Mouse (Mus musculus): ENCODE results near the gene Ubl4b. TPM values are rescaled to one million over a fixed set of nuclear protein-coding genes. Genes with fewer than 3 reads are reported as not detected.

The Ubl4b gene
- polyA plus RNA-seq (2012; rRNA removed): 0.08 TPM in 1 of 2 replicates, not detected in the other

- H3K27ac ChIP-seq (ENCODE audit: insufficient read depth, low read length): no peak within 1 kb of the TSS
- no peak within 1 kb of the TSS for H3K4me3 ChIP-seq (ENCODE audit: insufficient read depth, low read length)
- no peaks in the 10 kb centered on the region for H3K4me1 ChIP-seq (ENCODE audit: control insufficient read depth, insufficient read depth, low read length)
- no peak for TF ChIP-seq CTCF (IDR thresholded peaks at IDR 0.05; ENCODE audit: extremely low read depth, insufficient read depth, low read length)
- no peak for TF ChIP-seq POLR2A (IDR thresholded peaks at IDR 0.05; ENCODE audit: extremely low read depth, insufficient read depth, low read length)
These were observed at the start of gene Ubl4b for GRCm38 (mm10) chr3:107554842-107555241. Gene Ubl4b, minus strand, starts transcription at chr3:107555073.

- Histone ChIP-seq H3K27ac (ENCODE audit: insufficient read depth, low read length) (no peak overlapping the region), H3K4me1 (ENCODE audit: control insufficient read depth, insufficient read depth, low read length) (no peaks in the 10 kb centered on the region), H3K4me3 (ENCODE audit: insufficient read depth, low read length) (no peak overlapping the region)
- no peak for TF ChIP-seq CTCF (IDR thresholded peaks at IDR 0.05; ENCODE audit: extremely low read depth, insufficient read depth, low read length)
- TF ChIP-seq POLR2A (IDR thresholded peaks at IDR 0.05; ENCODE audit: extremely low read depth, insufficient read depth, low read length): no peak
These were observed 45.3 kb upstream of the Ubl4b start for GRCm38 (mm10) chr3:107600127-107600526.

- Histone ChIP-seq H3K27ac (ENCODE audit: insufficient read depth, low read length) (no peak overlapping the region), H3K4me3 (ENCODE audit: insufficient read depth, low read length) (no peak overlapping the region), H3K4me1 (ENCODE audit: control insufficient read depth, insufficient read depth, low read length) (no peaks in the 10 kb centered on the region)
- no peak for TF ChIP-seq POLR2A (IDR thresholded peaks at IDR 0.05; ENCODE audit: extremely low read depth, insufficient read depth, low read length)
- no peak for TF ChIP-seq CTCF (IDR thresholded peaks at IDR 0.05; ENCODE audit: extremely low read depth, insufficient read depth, low read length)
These were observed 42.9 kb upstream of the Ubl4b start for GRCm38 (mm10) chr3:107597586-107598389.

- H3K4me3 ChIP-seq (ENCODE audit: insufficient read depth, low read length): no peak overlapping the region
- no peak for TF ChIP-seq POLR2A (IDR thresholded peaks at IDR 0.05; ENCODE audit: extremely low read depth, insufficient read depth, low read length)
- no peak for TF ChIP-seq CTCF (IDR thresholded peaks at IDR 0.05; ENCODE audit: extremely low read depth, insufficient read depth, low read length)
- H3K4me1 ChIP-seq (ENCODE audit: control insufficient read depth, insufficient read depth, low read length): no peaks in the 10 kb centered on the region
- no peak overlapping the region for H3K27ac ChIP-seq (ENCODE audit: insufficient read depth, low read length)
These were observed 42.3 kb upstream of the Ubl4b start for GRCm38 (mm10) chr3:107597134-107597533.

- H3K4me1 ChIP-seq (ENCODE audit: control insufficient read depth, insufficient read depth, low read length): no peaks in the 10 kb centered on the region
- no peak overlapping the region for H3K4me3 ChIP-seq (ENCODE audit: insufficient read depth, low read length)
- H3K27ac ChIP-seq (ENCODE audit: insufficient read depth, low read length): no peak overlapping the region
- no peak for TF ChIP-seq POLR2A (IDR thresholded peaks at IDR 0.05; ENCODE audit: extremely low read depth, insufficient read depth, low read length)
- no peak for TF ChIP-seq CTCF (IDR thresholded peaks at IDR 0.05; ENCODE audit: extremely low read depth, insufficient read depth, low read length)
These were observed 41.7 kb upstream of the Ubl4b start for GRCm38 (mm10) chr3:107596559-107596958.

- no peak overlapping the region for H3K27ac ChIP-seq (ENCODE audit: insufficient read depth, low read length)
- no peaks in the 10 kb centered on the region for H3K4me1 ChIP-seq (ENCODE audit: control insufficient read depth, insufficient read depth, low read length)
- TF ChIP-seq POLR2A (IDR thresholded peaks at IDR 0.05; ENCODE audit: extremely low read depth, insufficient read depth, low read length): no peak
- no peak for TF ChIP-seq CTCF (IDR thresholded peaks at IDR 0.05; ENCODE audit: extremely low read depth, insufficient read depth, low read length)
- no peak overlapping the region for H3K4me3 ChIP-seq (ENCODE audit: insufficient read depth, low read length)
These were observed 41.1 kb upstream of the Ubl4b start for GRCm38 (mm10) chr3:107595938-107596461.

- Histone ChIP-seq H3K4me1 (ENCODE audit: control insufficient read depth, insufficient read depth, low read length) (no peaks in the 10 kb centered on the region), H3K27ac (ENCODE audit: insufficient read depth, low read length) (no peak overlapping the region), H3K4me3 (ENCODE audit: insufficient read depth, low read length) (no peak overlapping the region)
- TF ChIP-seq CTCF (IDR thresholded peaks at IDR 0.05; ENCODE audit: extremely low read depth, insufficient read depth, low read length) (no peak), POLR2A (IDR thresholded peaks at IDR 0.05; ENCODE audit: extremely low read depth, insufficient read depth, low read length) (no peak)
These were observed 40.5 kb upstream of the Ubl4b start for GRCm38 (mm10) chr3:107595264-107595937.

- Histone ChIP-seq H3K4me3 (ENCODE audit: insufficient read depth, low read length) (no peak within 1 kb of the TSS), H3K27ac (ENCODE audit: insufficient read depth, low read length) (no peak within 1 kb of the TSS), H3K4me1 (ENCODE audit: control insufficient read depth, insufficient read depth, low read length) (no peaks in the 10 kb centered on the region)
- TF ChIP-seq CTCF (IDR thresholded peaks at IDR 0.05; ENCODE audit: extremely low read depth, insufficient read depth, low read length): no peak
- TF ChIP-seq POLR2A (IDR thresholded peaks at IDR 0.05; ENCODE audit: extremely low read depth, insufficient read depth, low read length): no peak
These were observed 39.9 kb upstream of the Ubl4b start, which contains the start of gene Alx3 for GRCm38 (mm10) chr3:107594662-107595263. Gene Alx3, plus strand, starts transcription at chr3:107595031.

- Histone ChIP-seq H3K4me3 (ENCODE audit: insufficient read depth, low read length) (no peak overlapping the region), H3K27ac (ENCODE audit: insufficient read depth, low read length) (no peak overlapping the region), H3K4me1 (ENCODE audit: control insufficient read depth, insufficient read depth, low read length) (no peaks in the 10 kb centered on the region)
- TF ChIP-seq CTCF (IDR thresholded peaks at IDR 0.05; ENCODE audit: extremely low read depth, insufficient read depth, low read length) (no peak), POLR2A (IDR thresholded peaks at IDR 0.05; ENCODE audit: extremely low read depth, insufficient read depth, low read length) (no peak)
These were observed 38.8 kb upstream of the Ubl4b start for GRCm38 (mm10) chr3:107593632-107594031.

All from cortical plate, adult 2 months (tissue).